Mouse (Mus musculus) spleen, adult 12 weeks (tissue): ENCODE data around the gene Creb3l4.
"Not testable (repeated sequence)": the region's sequence is repeated elsewhere in the genome, so short reads cannot be mapped to it uniquely, and the experiment has no call there.

Source experiments
- DNase-seq: peaks from one replicate; pipeline ENCODE4 v3.0.0; 2022; ENCODE audit warnings: low spot score

Gene Creb3l4

GRCm38 (mm10) chr3:90242984-90243775 is at the start of gene Creb3l4:
Gene Creb3l4 (minus strand): TSS chr3:90243512.
- no peak for DNase-seq

- DNase-seq = peak; percentile 93
Measured at GRCm38 (mm10) chr3:90292345-90293275, 49.3 kb upstream of the Creb3l4 start, which contains the start of gene Gatad2b. Gene Gatad2b (plus strand): TSS chr3:90293178.

DNA sequence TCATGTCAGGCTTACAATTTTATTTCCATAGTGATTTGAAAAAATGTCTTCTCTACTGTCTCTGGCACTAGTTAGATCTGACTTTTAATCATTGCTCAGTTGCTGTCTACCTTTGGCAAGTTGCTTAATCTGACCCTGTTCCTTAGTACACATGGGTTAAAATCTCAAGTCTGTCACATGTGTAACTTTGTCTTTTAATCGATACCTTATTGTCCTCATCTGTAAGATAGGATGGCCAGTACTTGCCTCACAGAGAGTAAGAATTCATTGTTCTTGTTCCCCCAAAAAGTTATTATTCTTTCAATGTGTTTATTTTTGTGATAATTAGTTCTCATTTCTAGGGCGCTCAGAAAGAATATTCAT is 48.7 kb upstream of the Creb3l4 start:
- no peak for DNase-seq

- no peak for DNase-seq
Measured at GRCm38 (mm10) chr3:90290602-90291001, 47.3 kb upstream of the Creb3l4 start.

GRCm38 (mm10) chr3:90289403-90289802 is 46.1 kb upstream of the Creb3l4 start:
- DNase-seq = not testable (repeated sequence)

GRCm38 (mm10) chr3:90284150-90284549 is 40.8 kb upstream of the Creb3l4 start:
- no peak for DNase-seq

GRCm38 (mm10) chr3:90280708-90281107 is 37.4 kb upstream of the Creb3l4 start:
- no peak for DNase-seq

GRCm38 (mm10) chr3:90279743-90280142 is 36.4 kb upstream of the Creb3l4 start:
- no peak for DNase-seq

- DNase-seq = no peak
Measured at GRCm38 (mm10) chr3:90279216-90279615, 35.9 kb upstream of the Creb3l4 start.

DNA sequence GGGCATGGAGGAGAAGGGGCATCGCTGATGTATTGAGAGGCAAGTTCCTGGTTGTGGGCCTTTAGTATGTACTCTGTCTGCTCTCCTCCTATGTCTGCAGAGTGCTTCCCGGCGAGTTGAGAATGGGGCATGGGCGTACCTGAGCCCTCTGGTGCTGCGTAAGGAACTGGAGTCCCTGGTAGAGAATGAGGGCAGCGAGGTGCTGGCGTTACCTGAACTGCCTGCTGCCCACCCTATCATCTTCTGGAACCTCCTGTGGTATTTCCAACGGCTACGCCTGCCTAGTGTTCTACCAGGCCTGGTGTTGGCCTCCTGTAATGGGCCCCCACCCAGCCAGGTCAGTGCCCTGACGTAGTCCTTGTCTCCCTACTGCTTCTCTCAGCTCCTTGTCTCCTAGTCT is 34.9 kb upstream of the Creb3l4 start:
- DNase-seq = no peak

DNA sequence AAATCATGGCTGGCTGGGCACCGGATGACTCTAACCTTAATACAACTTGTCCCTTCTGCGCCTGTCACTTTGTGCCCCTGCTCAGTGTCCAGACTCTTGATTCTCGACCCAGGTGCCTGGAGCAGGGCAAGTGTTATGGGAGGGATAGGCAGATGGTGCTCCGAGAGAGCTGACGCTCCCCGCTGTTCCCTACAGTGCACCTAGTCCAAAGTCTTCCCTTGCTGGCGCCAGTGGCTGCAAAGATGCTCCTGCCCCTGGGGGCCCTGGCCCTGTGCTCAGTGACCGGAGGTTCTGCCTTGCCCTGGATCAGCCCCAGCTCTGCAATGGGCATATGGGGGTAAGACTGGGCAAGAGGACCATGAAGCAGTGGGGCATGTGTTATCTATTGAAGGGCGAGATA is 34.5 kb upstream of the Creb3l4 start:
- DNase-seq = no peak

DNA sequence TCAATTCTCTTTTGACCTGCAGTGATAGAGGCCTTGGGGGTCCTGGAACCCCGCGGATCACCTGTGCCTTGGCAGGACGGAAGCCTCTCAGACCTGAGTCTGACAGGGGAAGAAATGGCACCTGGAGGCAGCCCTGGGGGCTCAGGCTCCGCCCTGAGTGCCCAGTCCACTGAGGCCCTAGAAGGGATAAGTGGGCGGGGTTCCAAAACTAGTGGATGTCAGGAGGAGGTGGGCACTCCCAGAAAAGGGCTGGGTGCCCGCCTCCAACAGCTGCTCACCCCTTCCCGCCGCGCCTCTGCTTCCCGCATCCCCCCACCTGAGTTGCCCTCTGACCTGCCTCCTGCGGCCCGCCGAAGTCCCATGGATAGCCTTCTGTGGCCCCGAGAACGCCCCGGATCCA is 33.5 kb upstream of the Creb3l4 start:
- no peak for DNase-seq

DNA sequence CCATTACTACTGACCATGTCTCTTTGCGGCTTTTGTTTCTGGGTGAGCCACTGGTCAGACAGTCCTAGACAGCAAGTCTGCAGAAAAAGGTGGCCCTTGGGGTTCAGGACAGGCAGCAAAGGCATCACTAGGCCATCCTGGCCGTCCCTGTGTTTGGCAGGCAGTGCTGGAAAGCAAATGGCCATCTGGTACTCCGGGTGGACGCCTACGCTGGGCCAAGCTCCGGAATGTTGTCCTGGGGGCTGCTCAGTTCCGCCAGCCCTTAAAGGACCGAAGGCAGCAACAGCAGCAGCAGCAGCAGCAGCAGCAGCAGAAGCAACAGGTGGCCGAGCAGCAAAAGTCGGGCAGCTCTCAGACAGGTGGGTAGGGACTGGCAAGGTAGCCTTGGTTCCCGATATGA is 32.0 kb upstream of the Creb3l4 start:
- DNase-seq = no peak

DNA sequence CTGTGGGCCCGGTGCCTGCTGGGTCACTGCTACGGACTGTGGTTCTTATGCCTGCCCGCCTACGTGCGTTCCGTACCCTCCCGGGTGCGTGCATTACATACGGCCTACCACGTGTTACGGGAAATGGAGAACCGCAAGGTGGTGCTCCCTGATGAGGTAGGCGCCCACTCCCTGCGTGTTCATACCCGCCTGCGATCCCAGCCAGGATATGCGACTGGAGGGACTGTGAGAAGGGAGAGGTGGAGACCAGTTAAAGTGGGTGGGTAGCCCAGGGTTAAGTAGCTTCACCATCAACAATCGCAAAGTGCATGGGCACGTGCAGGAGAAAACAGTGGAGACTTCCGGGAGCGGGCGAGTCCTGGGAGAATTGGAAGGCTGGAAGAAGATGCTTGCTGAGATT is 30.5 kb upstream of the Creb3l4 start:
- no peak for DNase-seq

DNA sequence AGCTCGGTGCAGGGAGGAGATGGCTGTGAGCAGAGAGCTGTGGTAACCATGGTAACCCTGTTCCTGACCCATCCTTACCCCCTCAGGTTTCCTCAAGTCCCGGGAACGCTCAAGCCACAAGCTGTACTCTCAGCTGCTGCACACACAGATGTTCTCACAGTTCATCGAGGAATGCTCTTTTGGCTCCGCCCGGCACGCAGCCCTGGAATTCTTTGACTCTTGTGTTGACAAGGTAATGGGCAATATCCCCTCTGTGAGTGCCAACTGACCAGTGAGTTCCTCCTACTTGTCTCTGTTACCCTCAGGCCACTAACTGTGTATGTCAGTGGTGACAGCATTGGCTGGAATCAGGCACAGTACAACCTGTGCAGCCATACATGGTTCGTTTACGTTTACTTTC is 28.9 kb upstream of the Creb3l4 start:
- no peak for DNase-seq

GRCm38 (mm10) chr3:90270784-90271183 is 27.5 kb upstream of the Creb3l4 start:
- DNase-seq = no peak

DNA sequence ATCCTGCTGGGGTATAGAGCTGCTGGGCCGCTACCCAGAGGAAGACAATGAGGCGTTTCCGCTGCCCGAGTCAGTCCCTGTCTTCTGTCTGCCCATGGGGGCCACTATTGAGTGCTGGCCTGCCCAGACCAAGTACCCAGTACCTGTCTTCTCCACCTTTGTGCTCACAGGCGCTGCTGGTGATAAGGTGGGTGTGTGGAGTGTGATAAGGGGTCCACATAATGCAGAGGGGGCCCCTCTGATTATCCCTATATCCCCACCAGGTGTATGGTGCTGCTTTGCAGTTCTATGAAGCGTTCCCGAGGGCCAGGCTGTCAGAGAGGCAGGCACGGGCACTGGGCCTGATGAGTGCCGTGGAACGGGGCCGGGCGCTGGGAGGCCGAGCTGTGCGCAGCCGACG is 25.7 kb upstream of the Creb3l4 start:
- DNase-seq = no peak

- DNase-seq = no peak
Measured at GRCm38 (mm10) chr3:90268190-90268589, 24.9 kb upstream of the Creb3l4 start.

- no peak for DNase-seq
Measured at GRCm38 (mm10) chr3:90266901-90267775, 23.8 kb upstream of the Creb3l4 start.

- peak; percentile 43 for DNase-seq
Measured at GRCm38 (mm10) chr3:90265932-90266741, 22.8 kb upstream of the Creb3l4 start.
